Mouse (Mus musculus) 3134 (cell line): Measurements from ENCODE around the gene Hlx.

ENCODE experiments used
- DNase-seq: peaks from one replicate; pipeline ENCODE4 v3.0.0-alpha.2; 2011; ENCODE audit warnings: low spot score; ENCODE audit not compliant: insufficient read length; ENCODE audit errors: extremely low read depth

Gene Hlx

GRCm38 (mm10) chr1:184717016-184717568, 15.3 kb downstream of the Hlx start:
- DNase-seq = no peak

GRCm38 (mm10) chr1:184716117-184716516, 16.3 kb downstream of the Hlx start:
- no peak for DNase-seq

- DNase-seq = no peak
Measured at GRCm38 (mm10) chr1:184715693-184716092, 16.7 kb downstream of the Hlx start.

- DNase-seq = no peak
Measured at GRCm38 (mm10) chr1:184714515-184714914, 17.9 kb downstream of the Hlx start.

GRCm38 (mm10) chr1:184713716-184714115, 18.7 kb downstream of the Hlx start:
- DNase-seq = no peak

- DNase-seq = peak; percentile 35
Measured at GRCm38 (mm10) chr1:184707532-184708248, 24.7 kb downstream of the Hlx start.

- no peak for DNase-seq
Measured at GRCm38 (mm10) chr1:184704901-184705300, 27.5 kb downstream of the Hlx start.

GRCm38 (mm10) chr1:184699295-184699694, 33.1 kb downstream of the Hlx start:
- DNase-seq = no peak

GRCm38 (mm10) chr1:184695451-184695850, 37.0 kb downstream of the Hlx start:
- peak; percentile 46 for DNase-seq

GRCm38 (mm10) chr1:184692204-184692904, 40.1 kb downstream of the Hlx start:
- DNase-seq = no peak

GRCm38 (mm10) chr1:184691240-184691639, 41.2 kb downstream of the Hlx start:
- DNase-seq = no peak

- no peak for DNase-seq
Measured at GRCm38 (mm10) chr1:184688026-184688425, 44.4 kb downstream of the Hlx start.

- no peak for DNase-seq
Measured at GRCm38 (mm10) chr1:184687512-184687911, 44.9 kb downstream of the Hlx start.

- DNase-seq = no peak
Measured at GRCm38 (mm10) chr1:184683541-184683940, 48.9 kb downstream of the Hlx start.

- no peak for DNase-seq
Measured at GRCm38 (mm10) chr1:184679416-184679965, 52.9 kb downstream of the Hlx start.

- no peak for DNase-seq
Measured at GRCm38 (mm10) chr1:184677641-184678040, 54.8 kb downstream of the Hlx start.
